Mouse (Mus musculus) spleen, postnatal 36 days (tissue): ENCODE data around the gene Obscn.
A peak's percentile ranks its signal among the peaks of the same experiment; 100 is the strongest.
"Not testable (repeated sequence)": the region's sequence is repeated elsewhere in the genome, so short reads cannot be mapped to it uniquely, and the experiment has no call there.

Experiments
- DNase-seq, 2 experiments: peaks; one replicate each; pipeline ENCODE4 v3.0.0; 2022; ENCODE audit warnings: low spot score in 2 of 2, mixed read lengths in 1 of 2

Obscn gene

DNA sequence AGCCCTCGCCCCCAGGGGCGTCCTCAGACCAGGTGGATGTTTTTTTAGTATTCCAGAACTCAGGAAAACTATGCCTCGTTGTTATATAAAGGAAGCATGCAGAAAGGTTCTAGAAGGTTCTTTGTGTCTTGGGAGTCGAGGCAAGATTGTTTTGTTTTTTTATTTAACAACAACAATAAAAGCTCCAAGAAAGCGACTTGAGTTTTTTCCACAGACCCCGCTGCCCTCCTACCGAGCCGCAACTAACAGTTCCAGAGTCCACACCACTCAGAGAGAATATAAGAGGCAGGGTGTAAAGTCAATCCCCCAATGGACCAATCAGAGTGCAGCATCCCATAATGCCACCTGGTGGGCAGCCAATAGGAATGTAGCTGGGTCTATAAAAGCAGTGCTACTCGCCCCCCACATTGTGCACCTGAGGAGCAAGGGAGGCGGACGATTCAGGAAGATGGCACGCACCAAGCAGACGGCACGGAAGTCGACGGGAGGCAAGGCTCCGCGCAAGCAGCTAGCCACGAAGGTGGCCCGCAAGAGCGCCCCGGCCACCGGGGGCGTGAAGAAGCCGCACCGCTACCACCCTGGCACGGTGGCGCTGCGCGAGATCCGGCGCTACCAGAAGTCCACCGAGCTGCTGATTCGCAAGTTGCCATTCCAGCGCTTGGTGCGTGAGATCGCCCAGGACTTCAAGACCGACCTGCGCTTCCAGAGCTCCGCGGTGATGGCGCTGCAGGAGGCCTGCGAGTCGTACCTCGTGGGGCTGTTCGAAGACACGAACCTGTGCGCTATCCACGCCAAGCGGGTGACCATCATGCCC is 174.6 kb downstream of the Obscn start:
- no peak for DNase-seq

DNA sequence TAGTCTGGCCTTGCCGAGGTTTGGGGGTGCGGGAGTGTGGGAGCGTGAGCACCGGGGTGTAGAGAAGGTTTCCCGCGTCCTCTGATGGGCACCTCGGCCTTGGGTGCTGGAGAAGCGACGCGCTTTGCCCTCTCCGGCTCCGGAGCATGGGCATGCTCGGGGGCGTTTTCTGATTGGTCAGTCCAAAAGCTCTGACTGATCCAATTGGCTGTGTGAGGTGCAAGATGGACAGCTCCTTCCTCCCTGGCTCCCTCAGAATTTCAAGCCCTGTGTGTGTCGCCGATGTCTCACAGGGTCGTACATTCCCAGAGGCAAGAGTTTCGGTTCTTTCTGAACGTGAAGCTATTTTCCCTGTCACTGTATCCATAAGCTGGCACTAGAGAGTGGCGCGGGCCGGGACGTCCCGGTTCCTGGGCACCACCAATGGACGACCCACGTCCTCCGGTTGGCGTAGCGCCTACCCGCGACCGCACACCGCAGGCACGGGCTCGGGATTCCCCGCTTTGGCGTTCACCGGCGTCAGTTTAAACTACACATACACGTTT is 176.2 kb downstream of the Obscn start:
- peak; percentile 84 to 87 for DNase-seq

- DNase-seq = no peak
These were observed 176.9 kb downstream of the Obscn start for GRCm38 (mm10) chr11:58959186-58959825.

DNA sequence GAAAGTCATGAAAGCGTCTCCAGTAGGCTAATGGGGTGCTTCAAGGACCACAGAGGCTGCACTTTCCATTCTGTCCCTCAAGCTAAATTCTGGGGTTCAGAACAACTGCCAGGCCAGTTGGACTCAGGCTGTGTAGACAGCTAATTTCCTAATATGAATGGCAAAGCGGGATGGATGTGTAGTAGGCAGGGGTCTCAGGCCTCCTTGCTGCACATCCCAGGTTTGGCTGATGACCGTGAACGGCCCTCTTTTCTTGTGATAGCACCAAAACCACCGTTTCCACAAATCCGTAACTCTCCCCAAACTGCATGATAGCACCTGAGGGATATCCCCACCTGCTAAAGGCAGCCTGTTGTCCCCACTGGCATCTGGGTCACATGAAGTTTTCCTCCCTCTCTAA is 177.7 kb downstream of the Obscn start:
- DNase-seq = no peak

DNA sequence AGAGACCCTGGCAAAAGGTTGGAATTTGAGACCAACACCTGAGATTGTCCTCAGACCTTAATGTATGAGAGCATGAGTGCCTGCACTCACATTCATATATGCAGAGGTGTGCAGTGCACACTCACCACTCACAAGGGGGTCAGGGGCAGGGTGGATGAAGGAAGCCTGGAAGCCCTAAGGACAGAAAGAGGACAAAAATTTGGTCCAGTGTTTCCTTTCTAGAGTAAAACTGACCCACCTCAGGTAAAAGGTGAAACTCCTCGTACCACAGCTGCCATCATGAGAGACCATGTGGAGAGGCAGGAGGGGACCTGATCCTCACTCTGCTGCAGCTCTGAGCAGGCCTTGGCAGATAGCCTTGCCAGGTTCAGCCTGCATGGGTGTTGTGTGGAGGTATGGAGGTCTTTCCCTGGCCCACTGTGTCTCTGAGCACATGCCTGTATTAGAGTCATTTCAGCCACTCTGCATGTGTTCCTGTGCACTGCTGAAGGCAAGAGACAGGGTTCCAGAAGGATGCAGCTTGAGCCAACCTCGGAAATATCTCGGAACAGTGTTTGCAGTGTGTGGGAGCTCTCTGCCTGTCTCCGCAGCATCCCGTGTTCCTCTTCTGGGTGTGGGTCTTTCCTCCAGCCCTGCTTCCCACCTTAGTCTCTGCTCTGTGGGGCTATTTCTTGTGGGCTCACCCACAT is 178.8 kb downstream of the Obscn start:
- DNase-seq = no peak

DNA sequence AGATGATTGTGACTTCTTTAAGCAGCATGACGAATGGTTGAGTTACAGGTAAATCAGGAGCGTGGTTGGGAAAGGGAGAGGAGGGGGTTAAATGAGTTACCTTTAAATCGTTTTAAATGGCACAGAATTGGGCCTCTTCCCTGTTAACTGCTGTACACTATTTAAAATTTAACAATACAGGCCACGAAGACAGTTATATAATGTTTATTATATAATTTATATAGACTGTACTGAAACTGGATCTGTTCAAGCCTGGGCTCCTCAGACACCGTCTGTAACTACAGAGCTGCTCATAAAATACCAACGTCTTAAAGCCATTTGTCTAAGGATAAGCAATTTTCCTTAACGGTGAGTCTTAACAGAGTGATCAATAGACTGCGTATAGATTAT is 180.3 kb downstream of the Obscn start:
- no peak for DNase-seq

DNA sequence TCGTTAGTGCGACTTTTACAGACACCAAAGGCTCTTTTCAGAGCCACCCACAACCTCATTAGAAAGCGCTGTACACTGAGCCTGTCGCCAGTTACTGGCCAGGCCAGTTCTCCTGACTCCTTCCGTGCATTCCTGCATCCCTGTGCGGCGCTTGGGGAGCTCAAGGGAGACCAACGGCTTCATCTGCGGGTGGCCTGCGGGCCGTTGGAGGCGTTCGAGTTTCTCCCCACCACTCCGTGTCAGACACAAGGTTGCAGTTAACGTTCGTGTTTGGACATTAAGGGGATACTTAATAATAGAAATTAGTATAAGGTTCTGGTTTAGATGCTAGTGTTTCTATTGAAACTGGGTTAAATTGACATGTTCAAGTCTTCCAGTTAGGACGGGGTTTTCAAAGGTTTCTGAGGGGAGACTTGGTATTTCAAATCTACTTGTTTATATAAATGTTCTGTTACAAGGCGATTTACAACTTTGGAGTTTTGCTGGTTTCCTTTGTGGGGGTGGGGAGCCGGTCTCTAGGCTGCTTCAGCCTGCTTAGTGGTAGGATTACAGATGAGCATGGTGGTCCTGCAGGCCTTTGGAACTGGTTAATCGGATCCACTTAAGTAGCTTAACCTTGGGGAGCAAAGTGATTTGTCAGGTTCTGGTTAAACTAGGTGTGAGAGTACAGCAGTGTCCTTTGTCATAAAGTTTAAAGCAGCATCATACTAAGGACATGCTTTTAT is 180.9 kb downstream of the Obscn start:
- no peak for DNase-seq

DNA sequence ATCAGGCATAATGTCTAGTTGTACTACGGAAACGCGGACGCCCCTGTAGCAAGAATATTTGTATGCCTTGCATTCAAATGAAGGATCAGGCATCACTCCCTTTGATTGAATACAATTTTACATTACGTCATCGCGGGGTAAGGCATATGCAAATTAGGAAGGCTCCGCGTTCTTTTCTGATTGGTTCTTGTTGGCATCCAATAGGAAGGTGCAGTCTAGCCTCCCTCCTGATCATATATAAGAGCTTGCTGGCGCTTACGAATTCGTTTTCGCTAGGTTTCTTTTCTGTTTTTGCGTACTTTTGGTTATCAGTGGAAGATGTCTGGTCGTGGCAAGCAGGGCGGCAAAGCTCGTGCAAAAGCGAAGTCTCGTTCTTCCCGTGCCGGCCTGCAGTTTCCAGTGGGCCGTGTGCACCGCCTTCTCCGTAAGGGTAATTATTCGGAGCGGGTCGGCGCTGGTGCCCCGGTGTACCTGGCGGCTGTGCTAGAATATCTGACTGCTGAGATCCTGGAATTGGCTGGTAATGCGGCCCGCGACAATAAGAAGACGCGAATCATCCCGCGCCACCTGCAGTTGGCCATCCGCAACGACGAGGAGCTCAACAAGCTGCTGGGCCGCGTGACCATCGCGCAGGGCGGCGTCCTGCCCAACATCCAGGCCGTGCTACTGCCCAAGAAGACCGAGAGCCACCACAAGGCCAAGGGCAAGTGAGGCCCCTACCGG is 181.6 kb downstream of the Obscn start, which contains the start of the genes Hist3h2a and Trim17:
Gene Hist3h2a (plus strand): TSS at position 266 of the 723 bp plus-strand sequence.
Gene Trim17 (plus strand): TSS at position 266 of the 723 bp plus-strand sequence.
- DNase-seq = peak; percentile 91 to 97

GRCm38 (mm10) chr11:58954170-58954419 is 182.1 kb downstream of the Obscn start:
- not testable (repeated sequence) for DNase-seq

GRCm38 (mm10) chr11:58953351-58954169 is 182.6 kb downstream of the Obscn start:
- no peak for DNase-seq

DNA sequence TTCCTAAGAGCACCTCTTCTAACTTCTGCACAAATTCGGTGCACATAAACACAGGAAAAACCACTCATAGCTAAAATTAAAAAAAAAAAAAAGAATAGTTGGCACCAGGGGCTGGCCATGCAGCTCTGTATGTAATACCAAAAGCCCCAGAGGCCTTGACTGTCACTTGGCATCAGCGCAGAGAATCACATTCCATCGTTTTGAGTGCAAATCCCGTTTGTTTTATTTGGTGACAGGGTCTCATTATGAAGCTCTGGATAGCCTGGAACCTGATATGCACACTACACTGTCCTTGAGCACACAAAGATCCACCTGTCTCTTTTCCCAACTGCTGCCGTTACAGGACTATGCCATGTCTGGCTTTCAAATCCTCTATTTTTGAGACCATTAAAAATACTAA is 185.0 kb downstream of the Obscn start:
- DNase-seq = no peak

DNA sequence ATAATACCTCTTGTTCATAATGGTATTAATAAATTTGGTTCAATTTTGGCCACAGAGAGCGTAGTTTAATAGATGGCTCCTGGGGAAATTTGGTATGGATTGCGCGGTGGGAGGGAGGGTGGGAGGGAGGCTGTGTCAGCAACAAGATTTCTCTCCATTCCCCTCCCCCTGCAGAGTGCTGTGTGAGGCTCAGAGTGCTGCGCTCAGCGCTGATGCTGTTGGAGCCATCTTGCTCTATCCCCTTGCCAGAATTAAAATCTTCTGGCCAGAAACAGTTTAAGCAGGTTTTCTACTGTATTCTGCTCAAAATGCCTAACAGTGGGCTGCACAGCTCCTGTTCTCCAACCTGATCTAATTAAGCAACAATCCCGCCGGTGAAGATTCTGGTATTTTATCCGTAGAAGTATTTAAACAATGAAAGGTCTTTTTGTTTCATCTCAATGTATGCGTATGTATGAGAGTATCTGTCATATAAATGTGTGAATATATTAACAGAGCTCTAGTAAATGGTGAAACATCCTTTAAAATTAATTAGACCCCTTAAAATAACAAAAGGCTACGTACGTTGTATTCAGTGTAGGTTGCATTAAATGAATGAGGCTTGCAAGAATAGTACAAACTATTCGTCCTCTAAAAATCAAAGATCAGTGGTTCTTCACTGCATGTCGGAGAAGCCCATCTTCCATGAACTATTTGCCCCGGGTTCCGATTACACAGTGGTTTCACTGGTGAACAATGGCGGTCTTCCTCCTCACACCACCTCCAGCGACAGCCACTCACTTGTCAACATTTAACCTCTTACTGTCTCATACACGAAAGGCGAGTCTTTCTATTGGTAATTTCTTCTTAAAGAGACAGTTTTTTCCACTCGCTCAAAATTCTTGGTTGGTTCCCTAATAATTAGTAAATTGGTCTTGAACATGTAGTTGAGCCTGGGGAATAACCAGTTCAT is 186.4 kb downstream of the Obscn start:
- no peak for DNase-seq

- DNase-seq = peak; percentile 66 to 76
These were observed 187.4 kb downstream of the Obscn start, which contains the start of gene Hist3h2ba for GRCm38 (mm10) chr11:58948542-58949479. TSS of gene Hist3h2ba (plus strand) at chr11:58948920.

DNA sequence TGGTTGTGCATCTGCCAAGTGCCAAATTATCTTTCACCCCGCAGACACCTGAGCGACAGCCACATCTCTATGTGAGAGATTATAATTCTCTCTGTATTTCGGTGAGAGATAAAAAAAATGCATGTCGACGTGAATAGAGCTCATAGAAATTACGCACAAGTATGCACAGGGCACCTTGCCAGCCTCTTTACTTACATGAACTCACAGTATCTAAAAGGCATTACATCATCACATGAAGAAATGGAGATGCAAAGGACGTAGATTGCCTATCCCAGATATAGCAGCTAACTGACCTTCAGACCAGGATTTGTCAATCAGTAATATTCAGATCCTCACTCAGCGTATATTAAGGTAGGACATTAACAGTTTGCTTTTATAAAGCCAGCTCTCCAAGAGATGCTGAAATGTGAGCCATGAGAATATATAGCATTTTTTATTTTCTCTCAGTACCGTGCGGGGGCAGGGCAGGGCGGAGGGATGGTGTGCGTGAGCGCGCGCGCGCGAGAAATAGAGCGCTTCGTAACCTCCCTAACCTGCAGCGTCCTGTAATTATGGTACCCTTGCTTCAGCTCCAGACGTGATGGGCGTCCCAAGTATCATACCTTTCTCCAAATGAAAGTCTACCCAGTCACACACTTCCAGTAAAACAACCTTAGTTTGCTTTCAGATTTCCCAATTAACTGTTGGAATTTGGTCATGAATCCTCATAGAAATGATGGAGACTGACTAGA is 188.2 kb downstream of the Obscn start:
- DNase-seq = no peak

DNA sequence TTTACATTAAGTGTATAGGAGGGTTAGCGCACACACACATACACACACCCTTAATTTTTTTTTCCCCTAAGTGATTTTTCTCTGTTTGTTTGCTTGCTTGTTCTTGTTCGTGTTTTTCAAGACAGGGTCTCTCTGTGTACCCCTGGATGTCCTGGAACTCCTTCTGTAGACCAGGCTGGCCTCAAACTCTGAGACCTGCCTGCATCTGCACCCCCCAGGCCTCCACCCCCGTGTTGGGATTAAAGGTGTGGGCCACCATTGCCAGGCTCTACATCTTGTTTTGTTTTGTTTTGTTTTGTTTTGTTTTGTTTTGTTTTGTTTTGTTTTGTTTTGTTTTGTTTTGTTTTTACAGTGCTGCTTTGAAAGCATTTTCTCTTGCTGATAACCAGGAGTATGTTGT is 188.9 kb downstream of the Obscn start:
- no peak for DNase-seq
